Mouse (Mus musculus) layer of hippocampus, adult 8-10 months (tissue): Measurements from ENCODE around the gene Rnf157. TPM values are rescaled to one million over a fixed set of nuclear protein-coding genes. Genes with fewer than 3 reads are reported as not detected.

ENCODE experiments used
- DNase-seq, 2 experiments: peaks; one replicate each; pipeline ENCODE4 v3.0.0; 2022; ENCODE audit warnings: low spot score in 2 of 2
- total RNA-seq, 4 experiments: library from RNA; stranded (reverse); gene quantifications; 2 replicates each; pipeline ENCODE4 v1.2.4; 2022

Gene Rnf157
- total RNA-seq, 4 experiments from 2014 or later: 220 to 248 (median 241) TPM

GRCm38 (mm10) chr11:116347955-116348354 lies 64.9 kb downstream of the Rnf157 start:
- no peak for DNase-seq

- no peak for DNase-seq
These were observed 65.8 kb downstream of the Rnf157 start for GRCm38 (mm10) chr11:116347012-116347411.

GRCm38 (mm10) chr11:116342069-116342791 lies 70.6 kb downstream of the Rnf157 start:
- DNase-seq: no peak

GRCm38 (mm10) chr11:116337531-116337930 lies 75.3 kb downstream of the Rnf157 start:
- no peak for DNase-seq

- no peak for DNase-seq
These were observed 75.8 kb downstream of the Rnf157 start for GRCm38 (mm10) chr11:116337000-116337399.

GRCm38 (mm10) chr11:116336393-116336792 lies 76.4 kb downstream of the Rnf157 start:
- DNase-seq: no peak

GRCm38 (mm10) chr11:116335244-116336036 lies 77.4 kb downstream of the Rnf157 start, which contains the start of gene Foxj1:
Foxj1 (minus strand) TSS chr11:116335399.
- peak; percentile 94 to 97 for DNase-seq

GRCm38 (mm10) chr11:116334417-116334782 lies 78.4 kb downstream of the Rnf157 start:
- no peak for DNase-seq

- peak in 1 of 2 experiments; percentile 23 for DNase-seq
These were observed 79.1 kb downstream of the Rnf157 start for GRCm38 (mm10) chr11:116333526-116334416.

- no peak for DNase-seq
These were observed 79.9 kb downstream of the Rnf157 start for GRCm38 (mm10) chr11:116332983-116333270.

GRCm38 (mm10) chr11:116332232-116332982 lies 80.4 kb downstream of the Rnf157 start:
- peak in 1 of 2 experiments; percentile 57 for DNase-seq

- DNase-seq: peak in 1 of 2 experiments; percentile 56
These were observed 82.7 kb downstream of the Rnf157 start for GRCm38 (mm10) chr11:116330211-116330518.

GRCm38 (mm10) chr11:116329314-116330210 lies 83.3 kb downstream of the Rnf157 start:
- no peak for DNase-seq

GRCm38 (mm10) chr11:116326963-116327603 lies 85.7 kb downstream of the Rnf157 start:
- no peak for DNase-seq

GRCm38 (mm10) chr11:116318719-116319659 lies 93.8 kb downstream of the Rnf157 start:
- peak; percentile 55 to 81 for DNase-seq

- DNase-seq: no peak
These were observed 100.5 kb downstream of the Rnf157 start for GRCm38 (mm10) chr11:116312359-116312758.

GRCm38 (mm10) chr11:116311169-116311568 lies 101.7 kb downstream of the Rnf157 start:
- no peak for DNase-seq

GRCm38 (mm10) chr11:116309601-116310000 lies 103.2 kb downstream of the Rnf157 start:
- DNase-seq: no peak
